Mouse (Mus musculus) CD4-positive, CD25-positive, alpha-beta regulatory T cell, adult 4 months (primary cell): ENCODE results near the gene Cyp46a1. TPM values are rescaled to one million over a fixed set of nuclear protein-coding genes. Genes with fewer than 3 reads are reported as not detected.
A peak's percentile ranks its signal among the peaks of the same experiment; 100 is the strongest.

Experiments
- ATAC-seq: one replicate; pipeline ENCODE4 v1.8.0; 2017
- polyA plus RNA-seq, 2 experiments: library from polyadenylated mRNA; unstranded; fragments of 100-300 nt; shearing (Covaris generic); gene quantifications; one replicate each; pipeline ENCODE4 v1.2.1; 2017

Cyp46a1 gene
- not detected for polyA plus RNA-seq

- peak; percentile 95 for ATAC-seq
These were observed at the start of gene Cyp46a1 for GRCm38 (mm10) chr12:108333895-108334445. Gene Cyp46a1, plus strand, starts transcription at chr12:108334381.

- ATAC-seq: no peak
These were observed 49.5 kb upstream of the Cyp46a1 start for GRCm38 (mm10) chr12:108284455-108285224.

- ATAC-seq: no peak
These were observed 48.8 kb upstream of the Cyp46a1 start for GRCm38 (mm10) chr12:108285225-108286011.

- no peak for ATAC-seq
These were observed 47.8 kb upstream of the Cyp46a1 start for GRCm38 (mm10) chr12:108286381-108286780.

- ATAC-seq: no peak
These were observed 47.2 kb upstream of the Cyp46a1 start for GRCm38 (mm10) chr12:108287011-108287410.

GRCm38 (mm10) chr12:108288127-108288880 is 45.9 kb upstream of the Cyp46a1 start:
- ATAC-seq: no peak

GRCm38 (mm10) chr12:108292419-108292818 is 41.8 kb upstream of the Cyp46a1 start:
- ATAC-seq: peak; percentile 32

GRCm38 (mm10) chr12:108292957-108293356 is 41.2 kb upstream of the Cyp46a1 start:
- peak; percentile 87 for ATAC-seq

- no peak for ATAC-seq
These were observed 39.6 kb upstream of the Cyp46a1 start for GRCm38 (mm10) chr12:108294620-108295019.

- ATAC-seq: no peak
These were observed 37.1 kb upstream of the Cyp46a1 start for GRCm38 (mm10) chr12:108297033-108297432.

GRCm38 (mm10) chr12:108301006-108301405 is 33.2 kb upstream of the Cyp46a1 start:
- no peak for ATAC-seq

GRCm38 (mm10) chr12:108303778-108304365 is 30.3 kb upstream of the Cyp46a1 start:
- no peak for ATAC-seq

GRCm38 (mm10) chr12:108305172-108305571 is 29.0 kb upstream of the Cyp46a1 start:
- no peak for ATAC-seq

GRCm38 (mm10) chr12:108305812-108306794 is 28.1 kb upstream of the Cyp46a1 start, which contains the start of gene Hhipl1:
Gene Hhipl1, plus strand, starts transcription at chr12:108306270.
- ATAC-seq: no peak

- ATAC-seq: no peak
These were observed 26.6 kb upstream of the Cyp46a1 start for GRCm38 (mm10) chr12:108307553-108307952.

GRCm38 (mm10) chr12:108308363-108308856 is 25.8 kb upstream of the Cyp46a1 start:
- no peak for ATAC-seq

- ATAC-seq: no peak
These were observed 24.9 kb upstream of the Cyp46a1 start for GRCm38 (mm10) chr12:108309116-108309794.

- ATAC-seq: no peak
These were observed 24.1 kb upstream of the Cyp46a1 start for GRCm38 (mm10) chr12:108310041-108310440.

- no peak for ATAC-seq
These were observed 23.6 kb upstream of the Cyp46a1 start for GRCm38 (mm10) chr12:108310456-108311027.
